Comparison of ENCODE assay signal across 9 mouse cellular contexts in genomic region chr3:88719098-88719497, GRCm38 (mm10). TPM values are rescaled to one million over a fixed set of nuclear protein-coding genes. Genes with fewer than 3 reads are reported as not detected.
DNase-seq lines count a peak whose midpoint lies in the region; ATAC-seq and TF ChIP-seq lines count a peak whose summit lies in the region.
"Had no signal": no experiment of that assay in that cellular context is flagged by ENCODE, and none has a peak within 500 bp of the region (broad histone marks: within the 10 kb centered on the region; RNA-seq: fewer than 3 reads in every experiment).

No protein-coding gene starts in this region.

- 0 out of 2 replicates have a peak overlapping the region, but pooled peaks have one; percentile 12 for H3K27ac ChIP-seq in MEL (ENCODE audit: control insufficient read depth, low read depth, low read length)
- H3K27ac ChIP-seq in small intestine, adult 2 months (ENCODE audit: insufficient read depth, low read depth, low read length): peak overlapping the region; percentile 10; the same call in 1 of the 2 replicates
- no peak overlapping the region for H3K27ac ChIP-seq in forebrain, embryonic 10.5 days
- H3K27ac ChIP-seq: embryonic facial prominence, embryonic 15.5 days had no signal

- no peak for TF ChIP-seq RAD21 in MEL (IDR thresholded peaks at IDR 0.05; ENCODE audit: low read depth, low read length)

- peak; percentile 52 for DNase-seq in gastrocnemius, adult 18-20 months (ENCODE audit: low spot score)
- no peak for DNase-seq in gastrocnemius, postnatal 36 days
- no peak for DNase-seq in MEL (ENCODE audit: low read depth, low spot score)
- peak; percentile 81 for DNase-seq in heart, adult 8-10 months (ENCODE audit: low spot score)
- peak; percentile 94 for DNase-seq in large intestine, adult 2 months (ENCODE audit: low read depth, low spot score)
- no peak for DNase-seq in forebrain, embryonic 10.5 days (ENCODE audit: extremely low spot score, low spot score)

- no peak for TF ChIP-seq CTCF in MEL (IDR thresholded peaks at IDR 0.05 in 2 of 3, conservative IDR thresholded peaks at IDR 0.05 in 1 of 3; ENCODE audit: control insufficient read depth in 1 of 3, insufficient read depth in 1 of 3, low read depth in 2 of 3, low read length in 3 of 3, poor library complexity in 1 of 3, severe bottlenecking in 1 of 3)
- TF ChIP-seq CTCF in small intestine, adult 2 months (IDR thresholded peaks at IDR 0.05; ENCODE audit: extremely low read depth, insufficient read length, insufficient replicate concordance, low read depth, low read length): peak; percentile 38; the same call in 1 of the 2 replicates

- 16% methylated on average over 2 of the region's 2 CpGs for WGBS in large intestine, adult 2 months
- WGBS in small intestine, adult 2 months: 4% methylated on average over 2 of the region's 2 CpGs
- 89% methylated on average over 2 of the region's 2 CpGs for WGBS in forebrain, embryonic 10.5 days

- no peak for TF ChIP-seq EP300 in MEL (IDR thresholded peaks at IDR 0.05; ENCODE audit: low read depth in 1 of 2, low read length in 2 of 2)

- H3K9me3 ChIP-seq in MEL (replicated peaks; ENCODE audit: insufficient read depth, low read length): no peaks in the 10 kb centered on the region
- peaks cover 8% of the 10 kb centered on the region; the same call in 1 of the 2 replicates for H3K9me3 ChIP-seq in forebrain, embryonic 10.5 days
- H3K9me3 ChIP-seq: embryonic facial prominence, embryonic 15.5 days had no signal

- H3K4me3 ChIP-seq in MEL (ENCODE audit: control insufficient read depth in 1 of 2, insufficient read depth in 1 of 2, low read depth in 2 of 2, low read length in 2 of 2): no peak overlapping the region
- no peak overlapping the region for H3K4me3 ChIP-seq in small intestine, adult 2 months (ENCODE audit: low read depth, low read length)
- no peak overlapping the region for H3K4me3 ChIP-seq in forebrain, embryonic 10.5 days

- no peaks in the 10 kb centered on the region for H3K27me3 ChIP-seq in MEL (ENCODE audit: control insufficient read depth in 1 of 2, insufficient read depth in 2 of 2, low read length in 2 of 2)
- no peaks in the 10 kb centered on the region for H3K27me3 ChIP-seq in small intestine, adult 2 months (ENCODE audit: control insufficient read depth, insufficient read depth, low read length)
- H3K27me3 ChIP-seq in forebrain, embryonic 10.5 days (ENCODE audit: poor library complexity, severe bottlenecking): no peaks in the 10 kb centered on the region
- H3K27me3 ChIP-seq: embryonic facial prominence, embryonic 15.5 days had no signal

- intact Hi-C loops in gastrocnemius, postnatal 36 days (cut with DNase I): no loop called here

- no peak for TF ChIP-seq POLR2A in MEL (IDR thresholded peaks at IDR 0.05; ENCODE audit: control insufficient read depth in 1 of 2, insufficient read depth in 1 of 2, low read depth in 1 of 2, low read length in 2 of 2, poor library complexity in 1 of 2)
- no peak for TF ChIP-seq POLR2A in small intestine, adult 2 months (IDR thresholded peaks at IDR 0.05; ENCODE audit: low read depth, low read length)

- H3K36me3 ChIP-seq in MEL (ENCODE audit: control insufficient read depth in 1 of 2, insufficient read depth in 2 of 2, low read length in 2 of 2): peaks cover 6 to 20% of the 10 kb centered on the region in 2 experiments; a peak in 3 of 4 replicates
- H3K36me3 ChIP-seq in small intestine, adult 2 months (ENCODE audit: control insufficient read depth, insufficient read depth, low read length): peaks cover 9% of the 10 kb centered on the region
- H3K36me3 ChIP-seq in forebrain, embryonic 10.5 days (replicated peaks): peaks cover 59% of the 10 kb centered on the region

- peaks cover 8% of the 10 kb centered on the region; the same call in 1 of the 2 replicates for H3K79me2 ChIP-seq in MEL (ENCODE audit: control insufficient read depth, insufficient read depth, low read length, poor library complexity)

- no peak for ATAC-seq in monocyte, adult 5-6 weeks (replicated peaks; ENCODE audit: insufficient number of reproducible peaks, low FRiP score, low TSS enrichment, poor library complexity, severe bottlenecking)

- no peak overlapping the region for H3K9ac ChIP-seq in MEL (ENCODE audit: control insufficient read depth, low read depth, low read length, poor library complexity, severe bottlenecking)
- H3K9ac ChIP-seq: embryonic facial prominence, embryonic 15.5 days had no signal

- peaks cover 14 to 16% of the 10 kb centered on the region in 2 experiments for H3K4me1 ChIP-seq in MEL (ENCODE audit: control insufficient read depth in 1 of 2, insufficient read depth in 2 of 2, low read length in 2 of 2)
- H3K4me1 ChIP-seq in small intestine, adult 2 months (ENCODE audit: control insufficient read depth, insufficient read depth, insufficient read length, low read length): peaks cover 13% of the 10 kb centered on the region
- peaks cover 25% of the 10 kb centered on the region for H3K4me1 ChIP-seq in forebrain, embryonic 10.5 days

TF ChIP-seq in MEL, 35 proteins besides CTCF, POLR2A, EP300 and RAD21:
- TF ChIP-seq USF1 (IDR thresholded peaks at IDR 0.05; ENCODE audit: low read depth, low read length) (peak; percentile 77; the same call in 1 of the 2 replicates), MXI1 (IDR thresholded peaks at IDR 0.05; ENCODE audit: low read depth, low read length) (no peak)

RNA-seq across cellular contexts. Expression of gene Rit1, which starts 2.5 kb away (rescaled TPM):
- total RNA-seq in gastrocnemius, adult 18-20 months (2021): 10 to 100 TPM; 18.0 to 22.4 TPM
- total RNA-seq in gastrocnemius, postnatal 36 days (2021): 10 to 100 TPM; 16.5 to 20.5 TPM
- total RNA-seq in MEL (2012; rRNA removed): 28.7 and 38.6 TPM in 2 replicates
- polyA plus RNA-seq in MEL (2012; ENCODE audit: insufficient read depth in 1 of 2, insufficient read length in 2 of 2, low read depth in 1 of 2, low replicate concordance in 2 of 2, missing spikeins in 1 of 2): 10 to 100 TPM in 1 of 2 experiments, not detected in 1; 34.1 TPM
- 10 to 100 TPM; 61.8 to 76.1 (median 67.9) TPM for total RNA-seq in heart, adult 8-10 months (2022)
- polyA plus RNA-seq in large intestine, adult 2 months (2012; rRNA removed): 30.6 and 38.7 TPM in 2 replicates
- polyA plus RNA-seq in small intestine, adult 2 months (2012; rRNA removed): 13.2 and 21.5 TPM in 2 replicates
- 32.3 and 34.3 TPM in 2 replicates for polyA plus RNA-seq in forebrain, embryonic 10.5 days (2016; fragmentation: Nextera tagmentation; extraction: Ambion mirVana)
- 49.6 to 61.6 TPM (median 59.0 TPM) in 3 replicates for total RNA-seq in monocyte, adult 5-6 weeks (2017)

RNA-seq across cellular contexts. Expression of gene Khdc4, which starts 33.5 kb away (rescaled TPM):
- 10 to 100 TPM; 18.7 to 23.4 TPM for total RNA-seq in gastrocnemius, adult 18-20 months (2021)
- total RNA-seq in gastrocnemius, postnatal 36 days (2021): 10 to 100 TPM; 19.9 to 25.0 TPM
- total RNA-seq in MEL (2012; rRNA removed): 43.4 and 47.4 TPM in 2 replicates
- polyA plus RNA-seq in MEL (2012; ENCODE audit: insufficient read depth in 1 of 2, insufficient read length in 2 of 2, low read depth in 1 of 2, low replicate concordance in 2 of 2, missing spikeins in 1 of 2): 10 to 100 TPM in 1 of 2 experiments, not detected in 1; 71.0 TPM
- total RNA-seq in heart, adult 8-10 months (2022): 10 to 100 TPM; 26.3 to 31.5 (median 27.8) TPM
- 28.6 and 50.6 TPM in 2 replicates for polyA plus RNA-seq in large intestine, adult 2 months (2012; rRNA removed)
- 20.2 and 23.2 TPM in 2 replicates for polyA plus RNA-seq in small intestine, adult 2 months (2012; rRNA removed)
- 86.3 and 97.3 TPM in 2 replicates for polyA plus RNA-seq in forebrain, embryonic 10.5 days (2016; fragmentation: Nextera tagmentation; extraction: Ambion mirVana)
- total RNA-seq in monocyte, adult 5-6 weeks (2017): 82.8 to 120 TPM (median 89.3 TPM) in 3 replicates

RNA-seq across cellular contexts. Expression of gene Syt11, which starts 55.9 kb away (rescaled TPM):
- total RNA-seq in gastrocnemius, adult 18-20 months (2021): 1 to 10 TPM; 3.7 to 4.6 TPM
- total RNA-seq in gastrocnemius, postnatal 36 days (2021): 1 to 10 TPM; 2.1 to 3.1 TPM
- 0.19 and 0.56 TPM in 2 replicates for total RNA-seq in MEL (2012; rRNA removed)
- 1 to 10 TPM in 1 of 2 experiments, not detected in 1; 1.4 TPM for polyA plus RNA-seq in MEL (2012; ENCODE audit: insufficient read depth in 1 of 2, insufficient read length in 2 of 2, low read depth in 1 of 2, low replicate concordance in 2 of 2, missing spikeins in 1 of 2)
- 1 to 10 TPM; 6.4 to 9.0 (median 7.7) TPM for total RNA-seq in heart, adult 8-10 months (2022)
- polyA plus RNA-seq in large intestine, adult 2 months (2012; rRNA removed): 4.7 and 4.9 TPM in 2 replicates
- polyA plus RNA-seq in small intestine, adult 2 months (2012; rRNA removed): 1.8 and 1.9 TPM in 2 replicates
- 121 and 123 TPM in 2 replicates for polyA plus RNA-seq in forebrain, embryonic 10.5 days (2016; fragmentation: Nextera tagmentation; extraction: Ambion mirVana)
- total RNA-seq in monocyte, adult 5-6 weeks (2017): 3.3 to 9.0 TPM (median 3.9 TPM) in 3 replicates

Comparison
In these comparisons a context has a peak if more than half of its experiments do, and no peak if none do; other contexts are left out.
1. DNase-seq: peak in gastrocnemius, adult 18-20 months (single experiment), heart, adult 8-10 months (single experiment) and large intestine, adult 2 months (single experiment); none in gastrocnemius, postnatal 36 days (0 of 2), MEL (single experiment) and forebrain, embryonic 10.5 days (single experiment).